Mouse (Mus musculus): Measurements from ENCODE around the gene Ift80.

Ift80 gene

GRCm38 (mm10) chr3:68844025-68844424 lies 160.3 kb downstream of the Ift80 start:
- H3K36me3 ChIP-seq (ENCODE audit: insufficient read depth, low read length), result no peaks in the 10 kb centered on the region
- TF ChIP-seq NANOG (IDR thresholded peaks at IDR 0.05; ENCODE audit: borderline replicate concordance, low read length), result no peak
- no peak for TF ChIP-seq CTCF (conservative IDR thresholded peaks at IDR 0.05; ENCODE audit: low read length)
- TF ChIP-seq POU5F1 (IDR thresholded peaks at IDR 0.05; ENCODE audit: borderline replicate concordance, low read length), result no peak
- H3K27me3 ChIP-seq (ENCODE audit: insufficient read depth, low read length), result 0 out of 2 replicates have a peak, but pooled peaks cover 4% of the 10 kb centered on the region

More at GRCm38 (mm10) chr3:68844025-68844424, 160.3 kb downstream of the Ift80 start:
- Histone ChIP-seq H3K4me3 (replicated peaks; ENCODE audit: low read length) (no peak overlapping the region), H3K9me3 (ENCODE audit: low read length) (peaks cover 33% of the 10 kb centered on the region), H3K4me1 (replicated peaks; ENCODE audit: low read depth, low read length) (peaks cover 20% of the 10 kb centered on the region)
